Mouse (Mus musculus): ENCODE data around the gene Ephx1.

Gene Ephx1

DNA sequence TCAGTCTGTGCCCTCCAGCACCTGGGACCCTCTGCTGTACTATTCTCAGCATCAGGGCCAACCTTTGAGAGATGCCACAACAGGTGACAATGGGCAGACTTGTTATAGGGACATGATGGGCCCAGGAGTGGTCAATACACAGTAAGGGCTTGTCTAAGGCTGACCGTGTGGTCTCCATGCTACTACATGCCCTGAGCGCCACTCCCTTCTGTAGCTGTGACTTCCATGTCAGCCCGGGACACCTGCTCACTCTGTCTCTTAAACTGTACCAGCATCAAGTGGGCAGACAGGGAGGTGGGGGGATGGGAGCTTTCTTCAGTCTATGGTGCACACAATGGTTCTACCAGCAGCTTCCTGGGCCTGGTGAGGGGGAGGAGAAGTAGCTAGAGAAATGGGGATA is 19.5 kb downstream of the Ephx1 start:
- no peak for TF ChIP-seq GATA4 (IDR thresholded peaks at IDR 0.05; ENCODE audit: insufficient replicate concordance, low read length)

GRCm38 (mm10) chr1:181000501-181001092 is 20.1 kb downstream of the Ephx1 start:
- no peak for TF ChIP-seq GATA4 (IDR thresholded peaks at IDR 0.05; ENCODE audit: insufficient replicate concordance, low read length)

DNA sequence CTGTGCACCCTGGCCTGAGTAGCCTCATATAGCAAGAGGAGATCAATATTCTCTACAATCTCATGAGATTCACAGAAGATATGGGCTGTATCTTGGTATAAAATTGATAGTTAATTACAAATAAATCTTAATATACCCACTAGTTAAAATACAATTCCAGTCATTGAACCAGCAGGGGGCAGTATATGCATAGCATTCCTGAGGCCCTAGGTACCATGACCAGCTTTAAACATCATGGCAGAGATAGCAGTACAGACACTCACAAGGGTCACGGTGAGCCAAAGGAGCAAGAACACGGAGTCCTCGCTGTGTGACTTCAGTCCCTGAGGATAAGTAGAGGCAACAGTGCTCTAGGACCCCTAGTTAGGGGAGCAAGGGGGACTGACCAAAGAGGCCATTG is 28.6 kb downstream of the Ephx1 start:
- no peak for TF ChIP-seq GATA4 (IDR thresholded peaks at IDR 0.05; ENCODE audit: insufficient replicate concordance, low read length)

GRCm38 (mm10) chr1:180990671-180991070 is 30.0 kb downstream of the Ephx1 start:
- no peak for TF ChIP-seq GATA4 (IDR thresholded peaks at IDR 0.05; ENCODE audit: insufficient replicate concordance, low read length)

DNA sequence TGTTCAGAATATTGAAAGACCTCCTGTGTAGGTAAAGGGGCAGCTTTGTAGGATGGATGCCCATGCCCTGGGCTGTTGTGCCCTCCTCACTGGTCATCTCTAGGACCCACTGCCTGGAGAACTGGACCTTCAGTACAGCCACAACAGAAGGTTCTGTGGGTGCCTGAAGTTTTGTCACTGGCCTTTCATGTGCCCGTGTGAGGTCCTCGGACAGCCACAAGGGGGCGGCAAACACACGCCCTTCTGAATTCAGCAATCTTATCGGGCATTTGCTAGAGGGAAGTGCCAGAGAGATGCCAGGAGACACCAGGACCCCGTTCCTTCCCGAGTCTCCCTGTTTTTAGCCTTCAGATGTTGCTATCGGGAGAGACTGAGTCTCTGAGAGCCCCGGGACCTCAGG is 32.9 kb downstream of the Ephx1 start:
- peak; percentile 65; the same call in 1 of the 2 replicates for TF ChIP-seq GATA4 (IDR thresholded peaks at IDR 0.05; ENCODE audit: insufficient replicate concordance, low read length)

GRCm38 (mm10) chr1:180986701-180987100 is 34.0 kb downstream of the Ephx1 start:
- no peak for TF ChIP-seq GATA4 (IDR thresholded peaks at IDR 0.05; ENCODE audit: insufficient replicate concordance, low read length)

GRCm38 (mm10) chr1:180980464-180980863 is 40.2 kb downstream of the Ephx1 start:
- no peak for TF ChIP-seq GATA4 (IDR thresholded peaks at IDR 0.05; ENCODE audit: insufficient replicate concordance, low read length)

DNA sequence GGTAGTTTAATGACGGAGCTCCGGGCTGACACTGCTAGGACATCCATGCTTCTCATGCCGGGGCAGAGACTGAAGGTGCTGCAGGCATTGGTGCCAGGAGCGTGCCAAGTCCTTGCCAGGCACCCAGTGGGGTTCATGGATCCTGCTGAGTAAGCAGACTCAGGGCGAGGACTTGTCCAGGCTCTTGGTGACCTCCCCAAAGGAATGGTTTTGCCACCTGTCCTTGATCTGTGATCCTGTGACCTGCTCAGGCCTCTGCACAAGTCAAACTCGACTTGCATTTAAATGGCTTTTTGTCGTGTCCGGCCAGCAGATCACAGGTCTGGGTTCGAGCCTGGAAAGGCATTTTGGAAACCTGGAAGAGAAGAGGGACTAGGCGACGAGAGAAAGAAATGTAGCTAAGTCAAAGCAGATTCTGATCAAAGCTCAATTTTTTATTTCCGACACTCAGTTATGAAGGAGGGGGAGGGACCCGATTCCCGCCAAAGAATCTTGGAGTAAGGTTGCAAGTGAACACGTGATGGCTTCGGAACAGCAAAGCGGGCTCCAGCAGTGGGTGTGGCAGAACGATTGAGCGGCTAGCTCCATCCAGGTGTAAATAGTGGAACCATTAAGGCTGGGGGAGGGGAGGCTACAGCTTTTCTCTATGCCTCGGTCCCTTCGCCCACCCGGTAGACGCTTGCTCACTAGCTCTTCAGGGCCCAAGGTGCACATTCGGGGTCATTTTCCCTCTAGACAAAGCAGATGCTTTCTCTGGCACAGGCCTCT is 41.0 kb downstream of the Ephx1 start:
- TF ChIP-seq GATA4 (IDR thresholded peaks at IDR 0.05; ENCODE audit: insufficient replicate concordance, low read length), result no peak

GRCm38 (mm10) chr1:180976110-180976679 is 44.5 kb downstream of the Ephx1 start:
- TF ChIP-seq GATA4 (IDR thresholded peaks at IDR 0.05; ENCODE audit: insufficient replicate concordance, low read length), result no peak

- TF ChIP-seq GATA4 (IDR thresholded peaks at IDR 0.05; ENCODE audit: insufficient replicate concordance, low read length), result no peak
These were observed 46.5 kb downstream of the Ephx1 start for GRCm38 (mm10) chr1:180974126-180974746.

DNA sequence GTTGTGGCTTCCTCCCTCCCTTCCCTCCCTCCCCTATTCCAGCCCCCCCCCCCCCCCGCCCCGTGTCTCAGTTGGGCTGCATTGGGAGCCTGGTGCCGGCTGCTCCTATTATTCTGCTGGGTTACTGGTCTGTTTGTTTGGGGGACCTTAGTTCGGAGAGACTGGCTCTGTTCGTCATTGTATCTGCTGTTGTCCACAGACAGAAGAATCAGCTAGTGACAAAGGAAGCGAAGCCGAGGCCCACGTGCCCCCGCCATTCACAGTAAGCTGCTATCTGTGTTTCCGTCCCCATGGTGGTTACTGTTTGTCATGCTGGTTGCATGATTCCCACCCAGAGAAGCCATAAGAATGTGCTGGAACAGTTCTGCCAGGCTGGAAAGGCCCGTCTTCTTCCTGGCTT is 47.8 kb downstream of the Ephx1 start:
- TF ChIP-seq GATA4 (IDR thresholded peaks at IDR 0.05; ENCODE audit: insufficient replicate concordance, low read length), result no peak

DNA sequence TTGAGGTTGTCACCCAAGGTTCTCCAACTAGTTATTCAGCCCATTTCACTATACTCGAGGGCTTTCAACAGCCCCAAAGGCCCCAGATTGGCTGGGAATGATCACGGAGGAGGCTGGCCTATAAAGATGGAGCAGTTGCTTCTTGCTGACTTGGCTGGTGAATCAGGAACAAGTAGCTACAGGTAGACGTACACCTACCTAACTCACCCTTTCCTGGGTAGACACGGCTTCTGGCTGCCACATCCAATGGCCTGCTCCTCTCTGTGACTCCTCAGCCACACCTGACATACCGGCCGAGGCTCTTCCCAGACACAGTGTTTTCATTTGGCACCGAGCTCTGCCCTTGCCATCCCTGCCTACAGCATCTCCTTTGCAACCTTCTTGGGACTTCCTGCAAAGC is 53.4 kb downstream of the Ephx1 start:
- no peak for TF ChIP-seq GATA4 (IDR thresholded peaks at IDR 0.05; ENCODE audit: insufficient replicate concordance, low read length)

- no peak for TF ChIP-seq GATA4 (IDR thresholded peaks at IDR 0.05; ENCODE audit: insufficient replicate concordance, low read length)
These were observed 54.2 kb downstream of the Ephx1 start for GRCm38 (mm10) chr1:180966542-180966941.

DNA sequence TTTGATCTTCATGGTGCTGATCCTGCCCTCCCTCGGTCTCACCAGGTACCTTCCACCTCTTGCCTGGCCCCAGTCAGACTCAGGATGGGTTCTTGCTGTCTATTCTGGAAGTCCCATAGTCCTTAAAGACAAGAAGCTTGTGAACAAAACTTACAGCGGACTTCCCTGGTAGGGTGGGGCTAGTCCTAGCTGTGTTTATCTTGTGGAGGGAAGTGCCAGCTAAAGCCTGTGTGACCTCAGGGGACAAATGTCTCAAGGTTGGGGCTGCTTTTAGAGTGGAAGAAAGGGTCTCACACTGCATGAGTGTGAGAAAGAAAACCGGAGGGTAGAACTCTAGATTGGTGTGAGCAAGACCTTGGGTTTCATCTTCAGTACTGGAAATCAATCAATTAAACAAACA is 54.9 kb downstream of the Ephx1 start:
- no peak for TF ChIP-seq GATA4 (IDR thresholded peaks at IDR 0.05; ENCODE audit: insufficient replicate concordance, low read length)

DNA sequence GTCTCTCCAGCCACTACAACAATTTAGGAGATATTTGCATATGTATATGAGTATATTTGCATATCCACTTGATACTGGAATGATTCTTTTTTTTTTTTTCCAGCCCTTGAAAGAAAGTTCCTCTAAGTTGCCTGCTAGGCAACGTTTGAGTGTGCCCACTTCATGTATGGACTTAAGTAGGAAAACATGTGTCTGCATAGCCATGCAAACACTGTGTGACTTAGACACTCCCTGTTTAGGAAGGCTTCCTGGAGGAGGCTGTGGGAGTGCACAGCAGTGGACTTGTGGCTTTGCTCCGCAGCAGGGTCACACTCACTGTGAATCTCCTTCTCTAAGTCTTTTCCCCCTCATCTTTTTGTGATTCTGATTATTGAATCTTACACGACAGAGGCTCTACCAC is 61.9 kb downstream of the Ephx1 start:
- TF ChIP-seq GATA4 (IDR thresholded peaks at IDR 0.05; ENCODE audit: insufficient replicate concordance, low read length), result no peak

DNA sequence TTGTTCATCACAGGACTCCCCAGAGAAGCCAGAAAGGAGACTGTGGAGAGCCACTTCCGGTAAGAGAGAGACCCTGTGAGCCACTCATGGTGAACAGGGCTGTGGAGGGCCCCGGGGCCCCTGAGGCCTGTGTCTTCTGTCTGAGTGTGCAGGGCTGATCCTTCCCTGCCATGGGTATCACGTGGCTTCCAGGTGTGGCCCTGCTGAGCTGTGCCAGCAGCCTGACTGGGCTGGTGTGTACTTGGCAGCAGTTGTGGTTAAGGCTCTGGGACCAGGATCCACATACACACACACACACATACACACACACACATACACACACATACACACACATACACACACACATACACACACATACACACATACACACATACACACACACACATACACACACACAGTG is 62.7 kb downstream of the Ephx1 start:
- no peak for TF ChIP-seq GATA4 (IDR thresholded peaks at IDR 0.05; ENCODE audit: insufficient replicate concordance, low read length)

Data from liver, adult (tissue).